Mouse (Mus musculus) G1E (cell line): ENCODE measurements around the gene Cfap43. TPM values are rescaled to one million over a fixed set of nuclear protein-coding genes. Genes with fewer than 3 reads are reported as not detected.

Experiments used
- ATAC-seq: 2 replicates; pipeline ENCODE4 v1.8.0; 2016; ENCODE audit warnings: mild to moderate bottlenecking; ENCODE audit not compliant: insufficient number of reproducible peaks, poor library complexity, low FRiP score, severe bottlenecking; ENCODE audit errors: extremely low read depth
- DNase-seq: peaks from one replicate; pipeline ENCODE4 v3.0.0; 2012; ENCODE audit warnings: low spot score
- H3K27me3 ChIP-seq: 2 replicates; pipeline ENCODE4 v1.6.1; 2012; ENCODE audit warnings: mild to moderate bottlenecking, low read length, inconsistent platforms; ENCODE audit not compliant: insufficient read depth
- H3K36me3 ChIP-seq: replicated peaks from 2 replicates; pipeline ENCODE3; 2012; ENCODE audit warnings: mild to moderate bottlenecking, inconsistent platforms
- H3K4me1 ChIP-seq: 2 replicates; pipeline ENCODE4 v1.6.1; 2012; ENCODE audit warnings: low read depth, low read length, inconsistent platforms, mixed read lengths; ENCODE audit not compliant: insufficient read depth
- H3K4me3 ChIP-seq: 2 replicates; pipeline ENCODE4 v1.5.1; 2012; ENCODE audit warnings: low read depth, mild to moderate bottlenecking, inconsistent platforms, low read length, moderate library complexity, mixed read lengths
- H3K9me3 ChIP-seq: replicated peaks from 2 replicates; pipeline ENCODE4 v1.6.1; 2012; ENCODE audit warnings: inconsistent platforms
- CTCF ChIP-seq: IDR thresholded peaks from 2 replicates; pipeline ENCODE4 v1.5.1; 2012; ENCODE audit warnings: low read depth, low read length, inconsistent platforms, mixed read lengths
- GATA1 ChIP-seq: IDR thresholded peaks from 2 replicates; pipeline ENCODE4 v1.6.1; 2012; ENCODE audit warnings: borderline replicate concordance, low read length, inconsistent platforms, mixed read lengths
- GATA2 ChIP-seq: IDR thresholded peaks from 2 replicates; pipeline ENCODE4 v1.6.1; 2012; ENCODE audit warnings: low read depth, low read length, inconsistent platforms, borderline replicate concordance
- POLR2AphosphoS5 ChIP-seq: IDR thresholded peaks from 2 replicates; pipeline ENCODE4 v1.6.1; 2012; ENCODE audit warnings: low read depth, low read length, inconsistent platforms; ENCODE audit not compliant: insufficient replicate concordance
- TAL1 ChIP-seq: conservative IDR thresholded peaks from 2 replicates; pipeline ENCODE4 v1.6.1; 2012; ENCODE audit warnings: low read depth, low read length, inconsistent platforms, mixed read lengths
- polyA plus RNA-seq: library from polyadenylated mRNA; stranded (reverse); fragments of >175 nt; gene quantifications from 2 replicates; pipeline ENCODE4 v1.2.3, GENCODE M21; 2012
- total RNA-seq, 2 experiments: library from RNA; stranded (forward) in 1 of 2; stranded (reverse) in 1 of 2; fragments of 200-1000 nt in 1 of 2; fragments of >200 nt in 1 of 2; fragmentation: Nextera tagmentation in 1 of 2; gene quantifications; 2 replicates each; pipeline ENCODE4 v1.2.3; 2014 to 2017

The Cfap43 gene
- total and polyA plus RNA-seq, 3 experiments, result 0.05 TPM; not detected in 2

DNA sequence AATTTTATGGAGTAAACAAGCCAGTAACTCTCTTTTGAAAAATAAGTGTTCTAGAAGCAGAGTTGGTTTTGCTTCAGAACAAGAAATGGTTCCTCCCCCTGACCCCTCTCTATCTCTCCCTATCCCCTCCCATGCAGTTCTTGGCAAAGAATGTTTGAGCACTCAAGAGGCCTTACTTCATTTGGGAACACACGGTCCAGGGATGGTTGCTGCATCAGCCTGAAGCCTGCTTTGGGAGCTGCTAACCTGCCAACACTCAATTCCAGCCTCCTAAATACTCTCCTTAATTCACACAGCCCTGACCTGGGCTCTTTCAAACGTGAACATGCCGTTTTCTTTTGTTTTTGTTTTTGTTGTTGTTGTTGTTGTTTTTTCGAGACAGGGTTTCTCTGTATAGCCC, 194.2 kb downstream of the Cfap43 start:
- H3K9me3 ChIP-seq, result no peaks in the 10 kb centered on the region
- peaks cover 16% of the 10 kb centered on the region; the same call in 1 of the 2 replicates for H3K27me3 ChIP-seq
- TF ChIP-seq POLR2AphosphoS5 (no peak), CTCF (no peak), GATA2 (no peak)
- DNase-seq (no peak), ATAC-seq (no peak)
- H3K4me3 ChIP-seq, result no peak overlapping the region
- no peaks in the 10 kb centered on the region for H3K36me3 ChIP-seq
- H3K4me1 ChIP-seq, result peaks cover 5% of the 10 kb centered on the region; the same call in 1 of the 2 replicates

GRCm38 (mm10) chr19:47722471-47722870, 196.6 kb downstream of the Cfap43 start:
- DNase-seq, result no peak
- no peak for TF ChIP-seq GATA1
- no peak for TF ChIP-seq POLR2AphosphoS5
- TF ChIP-seq CTCF, result no peak
- no peak for TF ChIP-seq GATA2
- TF ChIP-seq TAL1, result no peak
- Histone ChIP-seq H3K4me1 (peaks cover 2% of the 10 kb centered on the region; the same call in 1 of the 2 replicates), H3K4me3 (no peak overlapping the region), H3K27me3 (peaks cover 19% of the 10 kb centered on the region), H3K36me3 (no peaks in the 10 kb centered on the region), H3K9me3 (no peaks in the 10 kb centered on the region)
- no peak for ATAC-seq

GRCm38 (mm10) chr19:47719147-47719546, 199.9 kb downstream of the Cfap43 start:
- TF ChIP-seq GATA2 (no peak), POLR2AphosphoS5 (no peak), GATA1 (no peak), CTCF (no peak), TAL1 (no peak)
- no peak for ATAC-seq
- H3K9me3 ChIP-seq, result peaks cover 2% of the 10 kb centered on the region; the same call in 1 of the 2 replicates
- DNase-seq, result no peak
- H3K36me3 ChIP-seq, result no peaks in the 10 kb centered on the region
- peaks cover 2% of the 10 kb centered on the region; the same call in 1 of the 2 replicates for H3K4me1 ChIP-seq
- H3K27me3 ChIP-seq, result peaks cover 12% of the 10 kb centered on the region
- no peak overlapping the region for H3K4me3 ChIP-seq

- Histone ChIP-seq H3K4me3 (no peak overlapping the region), H3K9me3 (peaks cover 2% of the 10 kb centered on the region; the same call in 1 of the 2 replicates), H3K4me1 (no peaks in the 10 kb centered on the region), H3K27me3 (peaks cover 13% of the 10 kb centered on the region), H3K36me3 (no peaks in the 10 kb centered on the region)
- no peak for TF ChIP-seq GATA1
- TF ChIP-seq TAL1, result no peak
- no peak for TF ChIP-seq POLR2AphosphoS5
- no peak for TF ChIP-seq GATA2
- no peak for TF ChIP-seq CTCF
- no peak for DNase-seq
- ATAC-seq, result no peak
These were observed 202.9 kb downstream of the Cfap43 start for GRCm38 (mm10) chr19:47716144-47716543.

DNA sequence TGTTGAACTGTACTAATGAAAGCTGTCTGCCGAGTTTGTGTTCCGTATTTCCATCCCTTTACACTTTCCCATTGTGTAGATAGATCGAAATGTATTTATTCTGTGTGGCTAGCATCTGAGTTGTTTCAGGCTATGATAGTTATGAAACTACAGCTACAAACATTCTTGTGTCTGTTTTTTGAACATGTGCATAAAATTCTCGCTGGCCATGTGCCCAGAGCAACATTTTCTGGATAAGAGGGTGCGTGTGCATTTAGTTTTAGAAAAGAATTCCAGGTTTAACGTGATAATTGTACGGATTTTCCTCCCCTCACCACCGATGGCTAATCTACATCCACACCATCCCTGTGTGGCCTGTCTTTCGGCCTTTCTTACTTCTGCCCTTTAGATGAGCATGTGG, 205.6 kb downstream of the Cfap43 start:
- Histone ChIP-seq H3K9me3 (peaks cover 2% of the 10 kb centered on the region; the same call in 1 of the 2 replicates), H3K36me3 (no peaks in the 10 kb centered on the region), H3K4me3 (no peak overlapping the region), H3K27me3 (peaks cover 19% of the 10 kb centered on the region), H3K4me1 (no peaks in the 10 kb centered on the region)
- TF ChIP-seq CTCF (no peak), GATA2 (no peak)
- DNase-seq (no peak), ATAC-seq (no peak)

GRCm38 (mm10) chr19:47710376-47710775, 208.7 kb downstream of the Cfap43 start:
- peaks cover 2% of the 10 kb centered on the region; the same call in 1 of the 2 replicates for H3K4me1 ChIP-seq
- no peaks in the 10 kb centered on the region for H3K9me3 ChIP-seq
- no peaks in the 10 kb centered on the region for H3K36me3 ChIP-seq
- no peak overlapping the region for H3K4me3 ChIP-seq
- H3K27me3 ChIP-seq, result peaks cover 16% of the 10 kb centered on the region; the same call in 1 of the 2 replicates
- DNase-seq (no peak), ATAC-seq (no peak)
- TF ChIP-seq TAL1 (no peak), GATA1 (no peak), CTCF (no peak), POLR2AphosphoS5 (no peak), GATA2 (no peak)

DNA sequence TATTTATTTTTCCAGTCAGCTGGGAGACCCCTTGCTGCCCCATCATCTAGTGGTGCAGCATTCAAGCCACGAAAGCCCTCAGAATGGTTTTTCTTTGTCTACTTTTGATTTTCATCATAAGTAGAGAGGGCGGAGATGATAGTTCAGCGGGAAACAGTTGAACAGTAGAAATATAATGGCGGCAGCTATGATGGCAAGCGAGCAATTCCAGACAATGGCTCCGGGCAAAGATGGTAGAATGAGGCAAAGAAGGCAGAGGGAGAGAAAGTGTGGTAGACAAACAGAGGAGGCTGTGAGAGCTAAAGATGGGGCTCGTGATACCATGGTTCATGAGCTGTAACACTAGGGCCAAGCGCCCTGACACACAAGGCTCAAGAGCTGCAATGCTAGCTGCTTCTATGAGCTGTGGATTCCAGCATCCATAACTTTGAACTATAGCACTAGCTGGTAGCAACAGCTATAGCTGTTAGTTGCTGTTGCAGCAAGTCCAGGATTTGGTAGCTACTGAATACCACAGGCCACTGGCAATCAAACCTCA, 213.2 kb downstream of the Cfap43 start:
- no peaks in the 10 kb centered on the region for H3K9me3 ChIP-seq

More for the DNA sequence above, 213.2 kb downstream of the Cfap43 start:
- ATAC-seq (no peak), DNase-seq (no peak)
- peaks cover 6% of the 10 kb centered on the region; the same call in 1 of the 2 replicates for H3K27me3 ChIP-seq
- peaks cover 2% of the 10 kb centered on the region; the same call in 1 of the 2 replicates for H3K4me1 ChIP-seq
- no peaks in the 10 kb centered on the region for H3K36me3 ChIP-seq
- no peak overlapping the region for H3K4me3 ChIP-seq
- TF ChIP-seq CTCF, result no peak
- no peak for TF ChIP-seq POLR2AphosphoS5
- TF ChIP-seq TAL1, result no peak
- TF ChIP-seq GATA1, result no peak
- no peak for TF ChIP-seq GATA2
